Mouse (Mus musculus) heart, embryonic 11.5 days (tissue): ENCODE data around the gene Rasal2. TPM values are rescaled to one million over a fixed set of nuclear protein-coding genes. Genes with fewer than 3 reads are reported as not detected.

ENCODE experiments used
- ATAC-seq: fragments of 200-750 bp; cut with Nextera tagmentation; replicated peaks from 2 replicates; pipeline ENCODE4 v1.8.0; 2017; ENCODE audit warnings: moderate library complexity; ENCODE audit not compliant: insufficient number of reproducible peaks, low FRiP score, low TSS enrichment
- H3K27ac ChIP-seq: fragments of 300-500 bp; sonication (generic); 2 replicates; pipeline ENCODE4 v1.5.1; 2014; ENCODE audit warnings: mild to moderate bottlenecking, low read depth, low read length
- H3K27me3 ChIP-seq: fragments of 300-500 bp; sonication (generic); 2 replicates; pipeline ENCODE4 v1.6.1; 2014; ENCODE audit warnings: mild to moderate bottlenecking, low read length, mixed read lengths; ENCODE audit not compliant: control insufficient read depth, insufficient read depth
- H3K36me3 ChIP-seq: fragments of 300-500 bp; sonication (generic); 2 replicates; pipeline ENCODE4 v1.6.1; 2014; ENCODE audit warnings: mild to moderate bottlenecking, low read length, moderate library complexity, mixed read lengths; ENCODE audit not compliant: control insufficient read depth, insufficient read depth
- H3K4me1 ChIP-seq: fragments of 300-500 bp; sonication (generic); 2 replicates; pipeline ENCODE4 v1.6.1; 2014; ENCODE audit warnings: low read length; ENCODE audit not compliant: control insufficient read depth, insufficient read depth
- H3K4me2 ChIP-seq: fragments of 300-500 bp; sonication (generic); 2 replicates; pipeline ENCODE4 v1.6.1; 2014; ENCODE audit warnings: mild to moderate bottlenecking, moderate library complexity
- H3K4me3 ChIP-seq: fragments of 300-500 bp; sonication (generic); 2 replicates; pipeline ENCODE4 v1.5.1; 2014; ENCODE audit warnings: low read depth, low read length
- H3K9ac ChIP-seq: fragments of 300-500 bp; sonication (generic); 2 replicates; pipeline ENCODE4 v1.6.1; 2014; ENCODE audit warnings: mild to moderate bottlenecking, low read depth, low read length, moderate library complexity
- H3K9me3 ChIP-seq: fragments of 300-500 bp; sonication (generic); replicated peaks from 2 replicates; pipeline ENCODE4 v1.6.1; 2016; ENCODE audit warnings: low read length; ENCODE audit not compliant: control insufficient read depth
- WGBS: fragments of 180-500 bp; shearing (Covaris S2); extraction: QIAGEN DNeasy Blood & Tissue Kit; methylation state at CpG from one replicate; pipeline ENCODE4 v1.1.7; 2014; ENCODE audit not compliant: insufficient replicate concordance; 5-methylcytosine and 5-hydroxymethylcytosine counted together
- polyA plus RNA-seq: library from polyadenylated mRNA; unstranded; fragments of >200 nt; fragmentation: Nextera tagmentation; extraction: Ambion mirVana; gene quantifications from 2 replicates; pipeline ENCODE4 v1.2.1, GENCODE M21; 2014

Rasal2 gene
- polyA plus RNA-seq, 1 experiment from 2014 or later, result 16.4 TPM

GRCm38 (mm10) chr1:157144621-157145020, 267.8 kb downstream of the Rasal2 start:
- 90% methylated on average over 3 of the region's 3 CpGs for WGBS

GRCm38 (mm10) chr1:157143326-157143932, 269.0 kb downstream of the Rasal2 start:
- 18% methylated on average over 7 of the region's 7 CpGs for WGBS
- H3K9me3 ChIP-seq, result no peaks in the 10 kb centered on the region
- H3K4me3 ChIP-seq, result no peak overlapping the region
- peaks cover 5% of the 10 kb centered on the region; the same call in 1 of the 2 replicates for H3K4me1 ChIP-seq
- H3K4me2 ChIP-seq, result 0 out of 2 replicates have a peak overlapping the region, but pooled peaks have one; percentile 16
- H3K27ac ChIP-seq, result peak overlapping the region; percentile 73
- H3K9ac ChIP-seq, result no peak overlapping the region
- H3K36me3 ChIP-seq, result no peaks in the 10 kb centered on the region
- no peaks in the 10 kb centered on the region for H3K27me3 ChIP-seq
- ATAC-seq, result no peak; the same call in 1 of the 2 replicates

More at GRCm38 (mm10) chr1:157144621-157145020, 267.8 kb downstream of the Rasal2 start:
- Histone ChIP-seq H3K27ac (no peak overlapping the region), H3K9ac (no peak overlapping the region), H3K4me2 (no peak overlapping the region), H3K9me3 (no peaks in the 10 kb centered on the region), H3K36me3 (no peaks in the 10 kb centered on the region), H3K4me1 (peaks cover 5% of the 10 kb centered on the region; the same call in 1 of the 2 replicates), H3K27me3 (no peaks in the 10 kb centered on the region), H3K4me3 (no peak overlapping the region)
- no peak for ATAC-seq

GRCm38 (mm10) chr1:157141014-157141413, 271.4 kb downstream of the Rasal2 start:
- no peak for ATAC-seq
- H3K36me3 ChIP-seq, result no peaks in the 10 kb centered on the region
- H3K9me3 ChIP-seq, result no peaks in the 10 kb centered on the region
- 91% methylated on average over 3 of the region's 3 CpGs for WGBS
- H3K4me1 ChIP-seq, result peaks cover 5% of the 10 kb centered on the region; the same call in 1 of the 2 replicates
- no peak overlapping the region for H3K4me3 ChIP-seq
- H3K9ac ChIP-seq, result no peak overlapping the region
- no peaks in the 10 kb centered on the region for H3K27me3 ChIP-seq
- H3K4me2 ChIP-seq, result no peak overlapping the region
- no peak overlapping the region for H3K27ac ChIP-seq

GRCm38 (mm10) chr1:157137854-157138241, 274.5 kb downstream of the Rasal2 start:
- H3K9me3 ChIP-seq, result no peaks in the 10 kb centered on the region
- no peak overlapping the region for H3K27ac ChIP-seq
- WGBS, result 80% methylated on average over 1 of the region's 1 CpGs
- no peak for ATAC-seq
- no peaks in the 10 kb centered on the region for H3K4me1 ChIP-seq
- no peak overlapping the region for H3K4me2 ChIP-seq
- no peak overlapping the region for H3K4me3 ChIP-seq
- no peak overlapping the region for H3K9ac ChIP-seq
- no peaks in the 10 kb centered on the region for H3K27me3 ChIP-seq
- no peaks in the 10 kb centered on the region for H3K36me3 ChIP-seq

- H3K4me2 ChIP-seq, result no peak overlapping the region
- no peak overlapping the region for H3K27ac ChIP-seq
- H3K36me3 ChIP-seq, result no peaks in the 10 kb centered on the region
- H3K4me1 ChIP-seq, result no peaks in the 10 kb centered on the region
- no peak overlapping the region for H3K4me3 ChIP-seq
- ATAC-seq, result no peak
- no peak overlapping the region for H3K9ac ChIP-seq
- no peaks in the 10 kb centered on the region for H3K27me3 ChIP-seq
- 86% methylated on average over 9 of the region's 9 CpGs for WGBS
- H3K9me3 ChIP-seq, result no peaks in the 10 kb centered on the region
These were observed 275.1 kb downstream of the Rasal2 start for GRCm38 (mm10) chr1:157137132-157137853.

- no peaks in the 10 kb centered on the region for H3K9me3 ChIP-seq
- H3K27me3 ChIP-seq, result no peaks in the 10 kb centered on the region
- H3K27ac ChIP-seq, result no peak overlapping the region
- H3K4me3 ChIP-seq, result no peak overlapping the region
- WGBS, result 87% methylated on average over 2 of the region's 2 CpGs
- no peak overlapping the region for H3K4me2 ChIP-seq
- no peak for ATAC-seq
- no peak overlapping the region for H3K9ac ChIP-seq
- no peaks in the 10 kb centered on the region for H3K36me3 ChIP-seq
- no peaks in the 10 kb centered on the region; the same call in 1 of the 2 replicates for H3K4me1 ChIP-seq
These were observed 284.2 kb downstream of the Rasal2 start for GRCm38 (mm10) chr1:157128219-157128618.

- Histone ChIP-seq H3K4me1 (no peaks in the 10 kb centered on the region; the same call in 1 of the 2 replicates), H3K27me3 (no peaks in the 10 kb centered on the region), H3K36me3 (no peaks in the 10 kb centered on the region), H3K9me3 (no peaks in the 10 kb centered on the region), H3K9ac (no peak overlapping the region), H3K4me2 (no peak overlapping the region), H3K4me3 (no peak overlapping the region), H3K27ac (no peak overlapping the region)
- 49% methylated on average over 3 of the region's 3 CpGs for WGBS
- no peak for ATAC-seq
These were observed 288.6 kb downstream of the Rasal2 start for GRCm38 (mm10) chr1:157123836-157124235.

GRCm38 (mm10) chr1:157119168-157119567, 293.2 kb downstream of the Rasal2 start:
- Histone ChIP-seq H3K4me3 (no peak overlapping the region), H3K27ac (no peak overlapping the region), H3K36me3 (no peaks in the 10 kb centered on the region), H3K9ac (no peak overlapping the region), H3K9me3 (no peaks in the 10 kb centered on the region), H3K27me3 (no peaks in the 10 kb centered on the region), H3K4me2 (no peak overlapping the region), H3K4me1 (no peaks in the 10 kb centered on the region)
- no peak for ATAC-seq
- 79% methylated on average over 6 of the region's 6 CpGs for WGBS
